Mouse (Mus musculus): ENCODE measurements at regions not wholly inside any gene's neighbourhood (a gene's known extent, or its start where the extent isn't known, plus 50 kb on each side); places are given as distances from the start of the nearest gene placed in this dataset.

DNA sequence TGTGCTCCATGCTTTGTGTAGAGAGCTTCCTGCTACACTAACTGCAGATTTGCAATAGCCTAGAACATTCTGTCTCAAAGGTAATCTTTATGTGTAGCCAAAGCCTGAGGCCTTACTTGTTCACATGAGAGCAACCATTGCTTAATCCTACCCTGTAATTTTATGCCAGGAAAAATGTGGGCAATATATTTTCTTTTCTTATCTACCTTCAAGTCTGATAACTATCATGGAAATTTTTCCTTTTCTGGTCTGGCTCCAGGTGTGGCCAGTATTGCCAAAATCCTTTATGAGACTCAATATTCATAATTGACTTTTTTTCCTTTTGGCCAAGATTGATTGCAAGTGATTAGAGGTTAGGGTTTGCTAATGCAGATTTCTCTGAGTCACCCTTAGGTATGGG, 178.0 kb upstream of the Peli2 start:
- no peak for TF ChIP-seq ZC3H11A (IDR thresholded peaks at IDR 0.05; ENCODE audit: borderline replicate concordance, low read depth, low read length)
- no peak for TF ChIP-seq HCFC1 (IDR thresholded peaks at IDR 0.05; ENCODE audit: borderline replicate concordance, insufficient read depth, low read length)

Measured in ES-E14 (cell line).